Mouse (Mus musculus) left cerebral cortex, postnatal 14 days (tissue): Measurements from ENCODE around the gene Mthfr. TPM values are rescaled to one million over a fixed set of nuclear protein-coding genes. Genes with fewer than 3 reads are reported as not detected.
A peak's percentile ranks its signal among the peaks of the same experiment; 100 is the strongest.

Experiments used
- DNase-seq, 2 experiments: peaks; one replicate each; pipeline ENCODE4 v3.0.0; 2021 to 2022; ENCODE audit warnings: low spot score in 2 of 2, mixed read lengths in 1 of 2
- intact Hi-C: fragments of 180-260 bp; cut with DNase I; formaldehyde crosslinking; loops from one replicate; pipeline ENCODE4 v1.15.1; 2025
- long read RNA-seq, 2 experiments: library from polyadenylated mRNA; stranded (forward); transcript quantifications; one replicate each; pipeline ENCODE4 v2.0.0; 2021
- total RNA-seq, 2 experiments: library from RNA; stranded (reverse); gene quantifications; 2 replicates each; pipeline ENCODE4 v1.2.3; 2021

Gene Mthfr
- total RNA-seq = 10 to 100 TPM; 24.9 to 28.3 TPM
- long read RNA-seq, experiment 1, partial matches to known transcripts = 0 of 11 reads
- long read RNA-seq, experiment 1, other reads (novel, unspliced or antisense) = 11 of 11 reads
- long read RNA-seq, experiment 2, partial matches to known transcripts = 1 of 9 reads
- long read RNA-seq, experiment 2, other reads (novel, unspliced or antisense) = 8 of 9 reads

DNA sequence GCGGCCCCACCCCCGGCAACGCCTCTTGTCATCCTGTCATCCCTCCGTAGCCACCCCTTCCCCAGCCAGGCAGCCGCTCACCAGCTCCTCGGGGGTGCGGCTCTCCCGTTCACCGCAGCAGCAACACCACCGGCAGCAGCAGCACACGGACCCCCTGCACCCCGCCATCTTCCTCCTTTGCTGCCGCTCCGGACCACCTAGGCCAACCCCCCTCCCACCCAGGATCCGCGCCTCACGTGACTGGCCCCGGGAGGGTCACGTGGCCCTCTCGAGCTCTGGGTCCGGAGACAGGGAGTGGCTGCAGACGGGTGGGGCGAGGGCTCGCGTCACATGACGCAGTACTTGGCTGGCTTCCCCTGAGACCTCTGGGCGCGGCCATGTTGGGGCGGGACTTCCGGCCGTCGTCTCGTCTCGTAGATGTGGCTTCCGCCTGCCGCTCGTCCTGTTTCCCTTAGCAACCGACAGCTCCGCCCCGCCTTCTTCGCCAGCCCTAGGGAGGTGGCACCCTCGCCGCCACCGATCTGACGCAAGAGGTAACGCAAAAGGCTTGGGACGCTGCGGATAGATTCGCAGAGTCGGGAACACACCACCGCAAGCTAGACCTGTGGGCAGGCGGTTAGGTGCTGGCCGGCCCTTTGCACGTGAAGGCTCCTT lies at the start of gene Mthfr, which contains the start of gene Clcn6:
Mthfr (plus strand) TSS at position 478 of the 654 bp plus-strand sequence.
Clcn6 (minus strand) TSS at position 222 of the 654 bp plus-strand sequence.
- DNase-seq = peak; percentile 100
- intact Hi-C loops = no loop called here

DNA sequence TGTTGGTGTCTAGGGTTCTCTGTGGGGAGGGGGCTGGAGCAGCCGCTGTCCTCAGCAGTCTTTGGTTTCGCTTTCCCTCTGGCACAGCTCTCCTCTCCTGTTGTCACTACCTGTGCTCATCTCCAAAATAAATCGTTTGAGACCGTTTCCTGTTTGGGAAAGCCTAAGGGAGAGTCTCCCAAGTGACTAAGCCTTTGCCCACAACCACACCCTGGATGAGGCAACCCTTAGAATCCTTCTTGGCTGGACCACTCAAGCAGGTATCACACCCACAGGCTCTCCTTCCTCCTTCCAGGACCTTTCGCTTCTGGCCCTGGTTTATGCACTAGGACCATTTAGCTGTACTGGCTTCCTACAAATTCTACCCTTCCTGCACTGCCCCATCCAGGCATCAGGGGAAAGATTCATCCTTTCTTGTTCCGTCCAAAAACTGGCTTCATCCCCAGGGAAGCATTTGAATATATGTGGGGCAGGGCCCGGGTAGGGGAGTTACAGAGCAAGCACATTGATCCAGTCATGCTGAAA lies 45.2 kb upstream of the Mthfr start:
- DNase-seq = no peak
- intact Hi-C loops = no loop called here

DNA sequence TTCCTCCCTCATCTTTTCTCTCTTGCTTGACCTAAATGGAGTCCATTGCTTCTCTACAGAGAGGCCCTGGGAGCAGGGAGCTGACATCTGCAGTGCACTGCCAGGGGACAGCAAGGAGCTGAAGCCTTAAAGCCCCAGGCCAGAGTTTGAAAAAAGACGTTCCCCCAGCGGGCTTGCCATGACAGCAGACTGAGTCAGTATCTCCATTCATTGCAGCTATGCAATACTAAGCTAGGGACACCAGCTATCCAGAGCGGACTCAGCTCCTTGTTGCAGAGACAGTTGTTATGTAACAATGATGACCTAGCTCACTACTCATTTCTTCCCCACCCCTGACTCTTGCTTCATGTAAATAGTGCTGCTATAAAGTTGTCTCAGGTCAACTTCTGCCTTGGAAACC lies 43.6 kb upstream of the Mthfr start:
- no peak for DNase-seq
- intact Hi-C loops = no loop called here

DNA sequence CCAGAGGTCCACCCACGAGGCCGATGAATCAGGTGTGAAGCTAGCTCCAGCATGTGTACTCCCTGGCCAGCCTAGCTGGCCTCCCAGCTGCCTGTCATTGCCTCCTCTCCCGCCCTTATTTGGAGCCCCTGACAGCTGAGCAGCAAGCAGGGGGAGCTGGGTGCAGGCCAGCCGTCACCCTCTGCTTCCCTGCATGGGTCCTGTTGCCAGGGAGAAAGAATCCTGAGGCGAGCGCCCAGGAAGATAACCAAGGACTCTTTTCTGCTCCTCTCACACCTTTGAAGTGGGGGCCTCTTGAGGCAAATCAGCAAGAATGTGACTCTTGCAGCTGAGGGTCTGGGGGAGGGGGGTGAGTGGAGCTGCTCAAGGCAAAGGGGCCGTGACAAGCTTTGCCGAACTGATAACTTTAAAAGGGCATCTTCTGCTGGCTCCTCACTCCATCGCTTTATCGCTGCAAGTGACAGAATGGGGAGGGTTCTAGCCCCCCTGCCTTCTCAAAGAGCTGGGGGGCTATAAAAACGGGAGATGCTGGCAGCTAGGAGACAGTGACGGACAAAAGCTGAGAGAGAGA lies 38.6 kb upstream of the Mthfr start, which contains the start of gene Nppa:
Nppa (plus strand) TSS at position 521 of the 571 bp plus-strand sequence.
- peak in 1 of 2 experiments; percentile 57 for DNase-seq
- intact Hi-C loops = no loop called here

DNA sequence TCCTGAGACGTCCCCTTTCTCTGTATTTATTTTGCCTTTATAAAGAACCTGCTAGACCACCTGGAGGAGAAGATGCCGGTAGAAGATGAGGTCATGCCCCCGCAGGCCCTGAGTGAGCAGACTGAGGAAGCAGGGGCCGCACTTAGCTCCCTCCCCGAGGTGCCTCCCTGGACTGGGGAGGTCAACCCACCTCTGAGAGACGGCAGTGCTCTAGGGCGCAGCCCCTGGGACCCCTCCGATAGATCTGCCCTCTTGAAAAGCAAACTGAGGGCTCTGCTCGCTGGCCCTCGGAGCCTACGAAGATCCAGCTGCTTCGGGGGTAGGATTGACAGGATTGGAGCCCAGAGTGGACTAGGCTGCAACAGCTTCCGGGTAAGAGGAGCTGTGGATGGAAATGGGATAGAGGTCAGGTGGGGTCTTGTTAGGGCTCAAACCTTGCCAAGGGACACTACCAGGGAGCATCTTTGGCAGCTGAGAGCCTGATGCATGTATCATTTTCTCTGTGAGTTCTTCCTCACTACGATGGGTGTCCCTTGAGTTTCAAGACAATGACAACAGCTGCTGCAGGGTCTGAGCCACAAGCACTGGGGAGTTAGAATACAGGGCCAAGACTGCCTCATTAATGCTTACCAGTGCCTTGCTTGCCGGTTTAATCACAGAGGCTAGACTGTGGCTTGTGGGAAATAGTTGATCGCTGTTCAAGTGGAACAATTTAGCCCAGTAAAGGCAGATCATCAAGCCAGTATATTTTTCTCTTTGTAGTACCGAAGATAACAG lies 37.7 kb upstream of the Mthfr start:
- no peak for DNase-seq
- intact Hi-C loops = no loop called here

DNA sequence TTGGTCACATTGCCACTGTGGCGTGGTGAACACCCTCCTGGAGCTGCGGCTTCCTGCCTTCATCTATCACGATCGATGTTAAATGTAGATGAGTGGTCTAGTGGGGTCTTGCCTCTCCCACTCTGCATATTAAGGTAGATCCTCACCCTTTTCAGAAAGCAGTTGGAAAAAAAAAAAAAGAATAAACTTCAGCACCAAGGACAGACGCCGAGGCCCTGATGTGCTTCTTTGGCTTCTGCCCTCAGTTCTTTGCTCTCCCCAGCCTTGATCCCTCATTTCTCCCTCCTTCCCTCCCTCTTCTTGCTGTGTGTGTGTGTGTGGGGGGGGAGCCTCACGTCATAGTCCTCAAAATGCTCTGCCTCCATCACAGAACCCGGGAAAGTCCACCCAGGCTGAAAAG lies 37.0 kb upstream of the Mthfr start:
- intact Hi-C loops = no loop called here
- DNase-seq = no peak

DNA sequence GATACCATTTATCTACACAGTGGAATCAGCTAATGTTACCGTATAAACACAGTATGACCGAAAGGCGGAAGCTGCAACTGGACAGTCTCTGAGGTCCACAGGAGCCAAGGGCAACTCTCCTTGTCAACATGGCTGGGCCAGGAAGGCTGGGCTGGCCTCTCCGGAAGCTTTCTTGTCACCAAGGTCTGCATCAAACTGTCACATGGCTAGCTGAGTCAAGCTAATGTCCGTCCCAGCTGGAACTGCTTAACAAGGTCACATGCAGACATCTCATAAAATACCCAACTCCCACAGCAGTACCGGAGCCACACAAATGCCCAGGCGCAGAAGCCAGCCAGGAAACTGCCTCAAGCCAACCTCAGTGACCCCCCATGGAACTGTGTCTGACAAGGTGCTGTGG lies 34.5 kb upstream of the Mthfr start:
- no peak for DNase-seq
- intact Hi-C loops = no loop called here

DNA sequence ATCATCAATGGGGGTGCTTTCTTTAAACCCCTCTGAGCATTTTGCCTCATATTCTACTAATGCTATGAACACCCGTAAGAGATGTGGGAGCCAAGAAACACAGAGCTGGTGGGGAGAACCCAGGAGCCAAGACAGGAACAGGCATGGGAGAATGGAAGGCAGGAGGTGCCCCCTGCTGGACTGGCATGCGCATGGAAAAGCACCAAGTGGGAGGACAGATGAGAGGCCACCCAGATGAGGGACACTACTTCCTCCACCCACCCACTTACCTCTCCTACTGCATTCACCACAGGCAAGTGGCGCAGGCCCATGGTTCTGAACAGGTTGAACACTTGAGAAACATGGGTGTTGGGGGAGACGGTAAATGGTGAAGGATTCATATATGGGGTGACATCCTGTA lies 30.5 kb upstream of the Mthfr start:
- DNase-seq = peak; percentile 70 to 82
- intact Hi-C loops = loop anchor here (2.0 kb wide), 1 partner anchor 48 kb away; no protein-coding TSS in a partner anchor

DNA sequence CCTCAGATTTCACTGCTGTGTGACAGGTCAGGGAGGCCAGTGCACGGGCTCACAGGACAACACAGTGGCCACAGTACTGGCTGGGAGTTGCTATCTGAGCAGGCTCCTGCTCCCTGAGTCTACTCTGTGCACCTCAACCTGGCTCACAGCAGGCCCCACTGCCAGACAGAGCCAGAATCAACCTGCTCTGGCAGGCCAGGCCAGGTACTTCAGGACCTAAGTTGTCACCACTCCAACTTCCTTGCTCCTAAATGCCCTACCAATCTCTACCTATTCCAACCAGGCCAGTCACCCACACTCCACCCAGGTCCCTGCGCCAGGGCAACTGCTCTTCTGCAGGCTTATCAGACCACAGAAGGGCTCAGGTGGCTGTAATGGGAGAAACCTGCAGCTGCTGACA lies 29.2 kb upstream of the Mthfr start:
- intact Hi-C loops = loop anchor here (2.0 kb wide), 1 partner anchor 49 kb away; no protein-coding TSS in a partner anchor
- DNase-seq = no peak

DNA sequence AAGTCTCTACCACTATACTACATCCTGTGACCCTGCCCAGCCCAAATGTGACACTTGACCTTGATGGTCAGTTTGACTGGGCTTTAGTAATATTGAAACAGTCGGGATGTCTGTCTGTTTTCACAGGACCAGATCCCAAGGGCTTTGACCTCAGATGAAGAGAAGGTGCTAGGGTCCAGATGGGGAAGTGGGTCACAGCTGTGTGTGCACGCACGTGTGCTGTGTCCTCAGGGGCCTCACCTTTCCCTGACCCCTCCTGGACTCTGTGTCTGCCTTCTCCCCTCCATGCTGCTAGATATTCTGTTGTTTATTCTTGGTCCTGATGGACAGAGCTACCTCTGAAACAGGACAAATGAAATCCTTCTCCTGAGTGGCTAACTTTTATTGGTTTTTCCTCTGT lies 27.5 kb upstream of the Mthfr start:
- intact Hi-C loops = no loop called here
- no peak for DNase-seq

DNA sequence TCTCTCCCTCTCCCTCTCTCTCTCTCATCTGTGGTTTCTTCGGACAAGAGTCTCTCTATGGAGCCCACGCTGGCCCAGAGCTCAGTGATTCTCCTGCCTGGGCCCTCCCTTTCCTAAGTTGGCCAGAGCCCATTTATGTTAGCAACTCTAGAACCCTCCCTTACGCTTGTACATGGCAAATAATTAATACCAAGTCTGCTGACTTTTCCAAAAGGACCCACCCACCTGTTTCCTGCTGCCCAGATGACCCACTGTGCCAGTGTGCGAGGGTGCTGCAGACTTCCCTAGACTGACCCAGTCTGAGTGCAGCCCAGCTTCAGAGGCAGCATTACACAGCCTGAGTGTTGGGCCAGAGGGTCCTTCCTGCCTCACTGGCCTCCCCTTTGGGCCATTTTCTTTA lies 26.7 kb upstream of the Mthfr start:
- no peak for DNase-seq
- intact Hi-C loops = no loop called here

DNA sequence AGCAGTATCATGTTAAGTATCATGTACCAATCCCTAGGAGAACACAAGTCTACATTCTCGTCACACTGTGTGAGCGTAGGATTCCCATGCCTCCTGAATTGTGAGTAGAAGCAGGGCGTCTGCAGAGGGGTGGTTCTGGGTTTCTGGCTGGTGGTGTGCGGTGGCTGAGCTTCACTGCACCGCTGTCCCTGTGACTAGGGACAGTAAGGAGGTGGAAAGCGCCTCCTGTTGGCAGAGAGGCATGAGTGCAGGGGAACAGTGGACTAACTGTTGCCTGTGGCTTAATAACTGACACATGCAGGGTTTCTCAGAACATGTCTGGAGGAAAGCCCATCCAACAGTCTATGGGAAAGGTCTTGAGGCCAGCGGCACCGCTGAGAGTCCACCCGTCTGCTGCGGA lies 23.5 kb upstream of the Mthfr start:
- intact Hi-C loops = no loop called here
- peak in 1 of 2 experiments; percentile 56 for DNase-seq

DNA sequence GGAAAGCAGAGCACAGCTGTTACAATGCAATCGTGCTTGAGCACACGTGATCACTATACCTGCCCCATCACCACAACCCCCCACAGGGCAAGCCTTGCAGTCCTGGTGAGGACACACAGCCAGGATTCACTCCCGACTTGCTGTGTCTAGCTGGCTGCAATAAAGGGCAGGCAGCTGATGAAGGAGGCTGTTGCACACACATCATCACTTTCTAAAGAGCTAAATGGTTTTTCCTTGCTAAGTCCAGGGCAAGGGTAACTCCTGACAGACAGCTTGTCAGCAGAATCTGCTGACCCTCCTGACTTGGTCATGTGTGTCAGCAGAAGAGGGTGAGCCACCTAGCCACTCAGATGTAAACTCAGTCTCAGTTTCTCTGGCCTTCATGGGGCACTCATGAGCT lies 21.9 kb upstream of the Mthfr start:
- intact Hi-C loops = no loop called here
- DNase-seq = no peak

DNA sequence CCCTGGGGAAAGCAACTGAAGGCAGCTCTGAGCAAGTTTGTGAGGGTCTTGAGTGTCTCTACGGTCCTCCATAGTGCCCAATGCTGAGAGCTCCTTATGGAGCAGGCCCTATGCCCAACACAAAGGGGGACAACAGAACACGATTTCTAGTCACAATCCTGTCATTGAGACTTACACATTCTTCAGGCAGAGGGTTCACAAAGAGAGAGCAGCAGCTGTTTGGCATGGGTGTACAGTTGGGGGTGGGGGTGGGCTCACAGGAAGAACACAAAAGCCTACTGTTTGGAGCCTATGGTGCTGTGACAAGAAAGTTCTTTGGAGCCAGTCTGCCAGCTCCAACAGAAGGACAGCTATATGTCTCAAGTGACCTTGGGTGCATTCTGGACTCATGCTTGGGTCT lies 20.5 kb upstream of the Mthfr start:
- intact Hi-C loops = no loop called here
- no peak for DNase-seq

DNA sequence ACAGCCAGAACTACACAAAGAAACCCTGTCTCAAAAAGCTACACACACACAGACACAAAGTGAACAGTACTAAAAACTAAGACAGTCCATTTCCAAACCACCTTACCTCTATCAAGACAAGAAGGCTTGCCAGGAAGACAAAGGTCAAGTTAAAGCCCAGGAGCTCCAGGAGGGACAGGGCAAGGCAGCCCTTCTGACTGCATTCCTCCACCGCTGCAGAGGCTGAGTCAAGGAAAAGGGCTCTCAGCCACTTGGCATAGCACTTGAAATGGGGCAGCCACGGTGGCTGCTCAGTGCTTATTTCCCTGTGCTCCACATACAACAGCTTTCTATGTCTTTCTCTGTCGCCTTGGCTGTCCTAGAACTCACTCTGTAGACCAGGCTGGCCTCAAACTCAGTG lies 14.9 kb upstream of the Mthfr start:
- no peak for DNase-seq
- intact Hi-C loops = no loop called here

DNA sequence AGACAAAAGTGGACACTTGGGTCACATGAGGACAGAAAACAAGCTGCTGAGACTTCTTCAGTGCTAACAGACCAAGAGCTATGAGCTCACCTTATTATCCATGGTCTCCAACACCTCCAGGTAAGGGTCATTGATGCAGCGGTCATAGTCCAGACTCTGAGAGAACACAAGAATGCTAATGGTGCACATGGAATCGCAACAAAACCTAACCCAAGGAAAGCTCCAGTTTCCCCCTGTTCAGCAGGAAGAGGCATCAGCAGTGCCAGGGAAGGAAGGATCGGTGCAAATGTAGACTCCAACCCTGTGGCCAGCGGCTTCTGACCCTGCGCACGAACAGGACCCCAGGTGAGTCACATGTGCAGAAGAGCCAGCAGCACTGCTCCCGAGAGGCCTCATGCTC lies 9.6 kb upstream of the Mthfr start:
- DNase-seq = no peak
- intact Hi-C loops = no loop called here

DNA sequence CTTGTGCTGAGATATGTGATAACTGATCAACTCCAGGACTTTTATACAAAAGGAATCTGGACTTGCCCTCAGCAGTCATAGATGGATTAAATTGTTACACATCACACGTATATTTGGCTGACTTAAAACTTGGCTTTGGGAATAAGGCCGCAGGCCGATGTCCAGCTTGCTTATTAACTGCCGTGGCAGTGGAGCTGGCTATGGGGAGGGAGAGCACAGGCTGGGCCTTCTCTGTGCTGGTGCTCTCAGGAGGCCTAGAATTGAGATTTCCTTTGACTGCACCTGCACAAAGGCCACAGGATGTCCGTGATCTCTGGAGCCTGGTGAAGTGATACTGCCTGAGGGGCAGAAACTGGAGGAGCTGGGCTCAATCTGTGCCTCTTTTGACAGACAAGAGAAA lies 8.4 kb upstream of the Mthfr start:
- no peak for DNase-seq
- intact Hi-C loops = no loop called here

DNA sequence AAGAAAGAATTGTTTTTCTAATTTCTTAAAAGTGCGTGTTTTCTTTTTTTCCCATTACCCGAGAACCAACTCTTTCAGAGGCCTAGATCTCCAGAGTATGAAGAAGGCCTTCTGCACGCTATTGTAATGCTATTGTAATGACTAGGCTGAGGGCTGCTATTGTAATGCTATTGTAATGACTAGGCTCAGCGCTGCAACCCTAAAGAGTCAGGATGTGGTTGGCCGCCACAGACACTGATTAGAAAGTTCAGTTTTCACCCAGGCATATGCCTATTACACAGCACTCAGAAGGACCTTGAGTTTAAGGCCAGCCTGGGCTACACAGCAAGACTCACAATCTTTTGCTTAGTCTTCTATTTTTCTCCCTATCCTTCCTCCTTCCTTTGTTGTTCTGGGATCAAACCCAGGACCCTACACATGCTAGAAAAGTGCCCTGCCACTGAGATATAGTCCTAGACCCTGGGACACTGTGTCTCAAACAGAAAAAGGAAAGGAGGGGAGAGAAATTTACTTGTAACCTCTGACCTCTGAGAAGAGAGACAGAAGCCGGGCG lies 4.9 kb upstream of the Mthfr start:
- DNase-seq = no peak
- intact Hi-C loops = no loop called here

DNA sequence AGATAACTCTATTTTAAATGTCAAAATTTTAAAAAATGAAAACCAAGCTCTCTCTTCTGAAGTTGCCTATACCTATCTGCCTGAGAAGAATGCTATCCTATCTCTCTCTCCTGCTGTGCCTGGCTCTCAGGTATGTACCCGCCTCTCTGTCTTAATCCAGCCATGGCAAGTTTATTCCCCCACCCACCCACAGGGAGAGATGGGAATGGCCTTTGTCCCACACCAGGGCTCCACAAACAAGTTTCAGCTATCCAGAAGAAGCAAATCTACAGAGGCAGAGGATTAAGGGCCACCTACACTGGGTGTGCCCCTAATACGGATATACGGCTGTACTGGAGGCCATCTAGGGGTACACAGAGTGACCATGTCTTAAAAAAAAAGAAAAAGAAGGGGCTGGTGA lies 3.4 kb upstream of the Mthfr start:
- no peak for DNase-seq
- intact Hi-C loops = no loop called here
